Comparison of ENCODE assay signal across 8 mouse cellular contexts in genomic region chr8:86882568-86883478, GRCm38 (mm10). TPM values are rescaled to one million over a fixed set of nuclear protein-coding genes. Genes with fewer than 3 reads are reported as not detected.
A peak's percentile ranks its signal among the peaks of the same experiment; 100 is the strongest.
DNase-seq lines count a peak whose midpoint lies in the region; ATAC-seq lines count a peak whose summit lies in the region.

No protein-coding gene starts in this region.

- intact Hi-C loops in gastrocnemius, postnatal 36 days (cut with DNase I) = no loop called here

- H3K36me3 ChIP-seq in heart, embryonic 15.5 days = no peaks in the 10 kb centered on the region
- peaks cover 4% of the 10 kb centered on the region; the same call in 1 of the 2 replicates for H3K36me3 ChIP-seq in hindbrain, embryonic 12.5 days
- H3K36me3 ChIP-seq in midbrain, embryonic 15.5 days (replicated peaks) = no peaks in the 10 kb centered on the region

- 61% methylated on average over 11 of the region's 11 CpGs for WGBS in heart, embryonic 15.5 days
- WGBS in hindbrain, embryonic 12.5 days = 72% methylated on average over 11 of the region's 11 CpGs
- WGBS in midbrain, embryonic 15.5 days = 71% methylated on average over 11 of the region's 11 CpGs

- no peak for ATAC-seq in heart, embryonic 15.5 days (replicated peaks; ENCODE audit: insufficient number of reproducible peaks, insufficient read depth, low FRiP score, low read depth)
- no peak for ATAC-seq in hindbrain, embryonic 12.5 days (ENCODE audit: low FRiP score)
- ATAC-seq in midbrain, embryonic 15.5 days (replicated peaks) = no peak

- H3K9me3 ChIP-seq in heart, embryonic 15.5 days (replicated peaks) = no peaks in the 10 kb centered on the region
- no peaks in the 10 kb centered on the region for H3K9me3 ChIP-seq in hindbrain, embryonic 12.5 days (replicated peaks)
- H3K9me3 ChIP-seq in midbrain, embryonic 15.5 days = no peaks in the 10 kb centered on the region

- no peak for DNase-seq in heart, adult 18-20 months
- peak; percentile 9 for DNase-seq in NIH3T3 (ENCODE audit: low read depth)
- DNase-seq in adrenal gland, adult 8-10 months = no peak
- no peak for DNase-seq in thymus, postnatal 0 days (ENCODE audit: low spot score)
- no peak for DNase-seq in gastrocnemius, postnatal 36 days

- peak overlapping the region; percentile 31 for H3K9ac ChIP-seq in heart, embryonic 15.5 days
- H3K9ac ChIP-seq in hindbrain, embryonic 12.5 days = peak overlapping the region; percentile 93; the same call in 1 of the 2 replicates
- H3K9ac ChIP-seq in midbrain, embryonic 15.5 days = no peak overlapping the region

- peak overlapping the region; percentile 83 for H3K4me3 ChIP-seq in heart, embryonic 15.5 days
- H3K4me3 ChIP-seq in hindbrain, embryonic 12.5 days = no peak overlapping the region
- H3K4me3 ChIP-seq in midbrain, embryonic 15.5 days = peak overlapping the region; percentile 93; the same call in 1 of the 2 replicates

- H3K4me1 ChIP-seq in heart, embryonic 15.5 days (replicated peaks) = peaks cover 38% of the 10 kb centered on the region
- H3K4me1 ChIP-seq in hindbrain, embryonic 12.5 days = peaks cover 24% of the 10 kb centered on the region
- H3K4me1 ChIP-seq in midbrain, embryonic 15.5 days = peaks cover 26% of the 10 kb centered on the region

- H3K27ac ChIP-seq in heart, embryonic 15.5 days = peak overlapping the region; percentile 11; the same call in 1 of the 2 replicates
- no peak overlapping the region for H3K27ac ChIP-seq in hindbrain, embryonic 12.5 days
- H3K27ac ChIP-seq in midbrain, embryonic 15.5 days = no peak overlapping the region

- no peaks in the 10 kb centered on the region for H3K27me3 ChIP-seq in heart, embryonic 15.5 days
- H3K27me3 ChIP-seq in hindbrain, embryonic 12.5 days = no peaks in the 10 kb centered on the region
- H3K27me3 ChIP-seq in midbrain, embryonic 15.5 days (replicated peaks) = no peaks in the 10 kb centered on the region

- H3K4me2 ChIP-seq in heart, embryonic 15.5 days = peak overlapping the region; percentile 84
- peak overlapping the region; percentile 78 for H3K4me2 ChIP-seq in hindbrain, embryonic 12.5 days (replicated peaks)
- H3K4me2 ChIP-seq in midbrain, embryonic 15.5 days = peak overlapping the region; percentile 76

RNA-seq across cellular contexts. Expression of gene N4bp1, which starts 2.2 kb away (rescaled TPM):
- 5.5 and 6.7 TPM in 2 replicates for polyA plus RNA-seq in heart, embryonic 15.5 days (2015; fragmentation: Nextera tagmentation; extraction: Ambion mirVana)
- 10 to 100 TPM; 16.9 to 17.0 TPM for total RNA-seq in heart, adult 18-20 months (2021)
- polyA plus RNA-seq in hindbrain, embryonic 12.5 days (2016; fragmentation: Nextera tagmentation; extraction: Ambion mirVana) = 12.2 and 13.2 TPM in 2 replicates
- 11.4 and 11.8 TPM in 2 replicates for polyA plus RNA-seq in midbrain, embryonic 15.5 days (2015; fragmentation: Nextera tagmentation; extraction: Ambion mirVana)
- 10 to 100 TPM; 33.9 to 38.5 (median 36.1) TPM for total RNA-seq in adrenal gland, adult 8-10 months (2022)
- 4.6 and 5.7 TPM in 2 replicates for polyA plus RNA-seq in thymus, postnatal 0 days (2015; fragmentation: Nextera tagmentation; extraction: Ambion mirVana)
- 10 to 100 TPM; 15.0 to 16.1 TPM for total RNA-seq in gastrocnemius, postnatal 36 days (2021)
